Mouse (Mus musculus) kidney, embryonic 15.5 days (tissue): Measurements from ENCODE around the gene Ggt7. TPM values are rescaled to one million over a fixed set of nuclear protein-coding genes. Genes with fewer than 3 reads are reported as not detected.

Source experiments
- ATAC-seq: fragments of 200-750 bp; cut with Nextera tagmentation; replicated peaks from 2 replicates; pipeline ENCODE4 v1.8.0; 2017; ENCODE audit warnings: moderate TSS enrichment; ENCODE audit not compliant: low FRiP score
- H3K27ac ChIP-seq: fragments of 300-500 bp; sonication (generic); 2 replicates; pipeline ENCODE4 v1.5.1; 2015; ENCODE audit warnings: mild to moderate bottlenecking, inconsistent platforms
- H3K27me3 ChIP-seq: fragments of 300-500 bp; sonication (generic); 2 replicates; pipeline ENCODE4 v1.6.1; 2015; ENCODE audit warnings: inconsistent platforms
- H3K36me3 ChIP-seq: fragments of 300-500 bp; sonication (generic); 2 replicates; pipeline ENCODE4 v1.6.1; 2015; ENCODE audit warnings: inconsistent platforms
- H3K4me1 ChIP-seq: fragments of 300-500 bp; sonication (generic); 2 replicates; pipeline ENCODE4 v1.6.1; 2015; ENCODE audit warnings: inconsistent platforms
- H3K4me2 ChIP-seq: fragments of 300-500 bp; sonication (generic); 2 replicates; pipeline ENCODE4 v1.6.1; 2015; ENCODE audit warnings: moderate library complexity, mild to moderate bottlenecking, inconsistent platforms
- H3K4me3 ChIP-seq: fragments of 300-500 bp; sonication (generic); replicated peaks from 2 replicates; pipeline ENCODE4 v1.5.1; 2015; ENCODE audit warnings: mild to moderate bottlenecking, inconsistent platforms
- H3K9ac ChIP-seq: fragments of 300-500 bp; sonication (generic); 2 replicates; pipeline ENCODE4 v1.6.1; 2015; ENCODE audit warnings: mild to moderate bottlenecking, inconsistent platforms
- H3K9me3 ChIP-seq: fragments of 300-500 bp; sonication (generic); replicated peaks from 2 replicates; pipeline ENCODE4 v1.6.1; 2016; ENCODE audit warnings: inconsistent platforms
- WGBS: fragments of 180-500 bp; shearing (Covaris S2); methylation state at CpG from one replicate; pipeline ENCODE4 v1.1.7; 2015; ENCODE audit warnings: mixed read lengths; 5-methylcytosine and 5-hydroxymethylcytosine counted together
- polyA plus RNA-seq: library from polyadenylated mRNA; unstranded; fragments of >200 nt; fragmentation: Nextera tagmentation; extraction: Ambion mirVana; gene quantifications from 2 replicates; pipeline ENCODE4 v1.2.1, GENCODE M21; 2015

Ggt7 gene
- polyA plus RNA-seq, 1 experiment from 2014 or later = 4.5 TPM

- Histone ChIP-seq H3K4me3 (no peak overlapping the region), H3K9ac (no peak overlapping the region), H3K36me3 (no peaks in the 10 kb centered on the region), H3K27me3 (no peaks in the 10 kb centered on the region), H3K4me2 (no peak overlapping the region), H3K4me1 (no peaks in the 10 kb centered on the region), H3K27ac (no peak overlapping the region), H3K9me3 (no peaks in the 10 kb centered on the region)
- WGBS = 69% methylated on average over 5 of the region's 5 CpGs
- no peak for ATAC-seq
Measured at GRCm38 (mm10) chr2:155537761-155538462, 19.9 kb upstream of the Ggt7 start.

GRCm38 (mm10) chr2:155536292-155536691 is 18.3 kb upstream of the Ggt7 start:
- H3K36me3 ChIP-seq = no peaks in the 10 kb centered on the region
- H3K27me3 ChIP-seq = no peaks in the 10 kb centered on the region
- H3K4me1 ChIP-seq = no peaks in the 10 kb centered on the region
- H3K9me3 ChIP-seq = no peaks in the 10 kb centered on the region
- no peak for ATAC-seq
- no peak overlapping the region for H3K4me3 ChIP-seq
- no peak overlapping the region for H3K27ac ChIP-seq
- no peak overlapping the region for H3K4me2 ChIP-seq
- no peak overlapping the region for H3K9ac ChIP-seq

GRCm38 (mm10) chr2:155527367-155527766 is 9.3 kb upstream of the Ggt7 start:
- no peak for ATAC-seq
- Histone ChIP-seq H3K27ac (no peak overlapping the region), H3K9me3 (no peaks in the 10 kb centered on the region), H3K4me3 (no peak overlapping the region), H3K4me2 (no peak overlapping the region), H3K27me3 (no peaks in the 10 kb centered on the region), H3K9ac (no peak overlapping the region), H3K4me1 (no peaks in the 10 kb centered on the region), H3K36me3 (no peaks in the 10 kb centered on the region)
- WGBS = 79% methylated on average over 5 of the region's 5 CpGs

- Histone ChIP-seq H3K9ac (no peak overlapping the region), H3K4me3 (no peak overlapping the region), H3K27ac (no peak overlapping the region), H3K9me3 (no peaks in the 10 kb centered on the region), H3K36me3 (no peaks in the 10 kb centered on the region), H3K4me1 (no peaks in the 10 kb centered on the region), H3K27me3 (no peaks in the 10 kb centered on the region), H3K4me2 (no peak overlapping the region)
- ATAC-seq = no peak
- WGBS = 53% methylated on average over 1 of the region's 1 CpGs
Measured at GRCm38 (mm10) chr2:155524378-155524777, 6.3 kb upstream of the Ggt7 start.

- no peak overlapping the region for H3K9ac ChIP-seq
- no peak overlapping the region for H3K4me2 ChIP-seq
- WGBS = 63% methylated on average over 5 of the region's 5 CpGs
- no peaks in the 10 kb centered on the region for H3K36me3 ChIP-seq
- H3K27ac ChIP-seq = no peak overlapping the region
- no peak for ATAC-seq
- H3K9me3 ChIP-seq = no peaks in the 10 kb centered on the region
- H3K4me1 ChIP-seq = peaks cover 3% of the 10 kb centered on the region
- H3K27me3 ChIP-seq = no peaks in the 10 kb centered on the region
- H3K4me3 ChIP-seq = no peak overlapping the region
Measured at GRCm38 (mm10) chr2:155523706-155524105, 5.7 kb upstream of the Ggt7 start.

GRCm38 (mm10) chr2:155518531-155519270 is 664 bp upstream of the Ggt7 start:
- Histone ChIP-seq H3K36me3 (no peaks in the 10 kb centered on the region), H3K27ac (peak overlapping the region; percentile 79; the same call in 1 of the 2 replicates), H3K9ac (peak overlapping the region; percentile 61), H3K27me3 (peaks cover 16% of the 10 kb centered on the region), H3K9me3 (no peaks in the 10 kb centered on the region), H3K4me2 (peak overlapping the region; percentile 93), H3K4me1 (peaks cover 22% of the 10 kb centered on the region), H3K4me3 (peak overlapping the region; percentile 94)
- no peak for ATAC-seq
- WGBS = 23% methylated on average over 18 of the region's 18 CpGs

- 0% methylated on average over 1 of the region's 1 CpGs for WGBS
- H3K4me2 ChIP-seq = no peak overlapping the region
- peaks cover 22% of the 10 kb centered on the region for H3K4me1 ChIP-seq
- H3K4me3 ChIP-seq = no peak overlapping the region
- no peak overlapping the region for H3K27ac ChIP-seq
- H3K27me3 ChIP-seq = peaks cover 21% of the 10 kb centered on the region
- ATAC-seq = no peak
- no peak overlapping the region for H3K9ac ChIP-seq
- no peaks in the 10 kb centered on the region for H3K9me3 ChIP-seq
- no peaks in the 10 kb centered on the region for H3K36me3 ChIP-seq
Measured at GRCm38 (mm10) chr2:155515941-155516340, 2.1 kb downstream of the Ggt7 start.

- WGBS = 4% methylated on average over 22 of the region's 23 CpGs
- Histone ChIP-seq H3K4me3 (peak overlapping the region; percentile 48), H3K9me3 (no peaks in the 10 kb centered on the region), H3K4me1 (peaks cover 22% of the 10 kb centered on the region), H3K9ac (peak overlapping the region; percentile 56), H3K27ac (no peak overlapping the region), H3K27me3 (peaks cover 21% of the 10 kb centered on the region), H3K36me3 (no peaks in the 10 kb centered on the region), H3K4me2 (peak overlapping the region; percentile 85)
- no peak for ATAC-seq
Measured at GRCm38 (mm10) chr2:155514666-155515065, 3.4 kb downstream of the Ggt7 start.

- Histone ChIP-seq H3K4me1 (peaks cover 17% of the 10 kb centered on the region), H3K9ac (no peak overlapping the region; the same call in 1 of the 2 replicates), H3K4me2 (no peak overlapping the region), H3K36me3 (no peaks in the 10 kb centered on the region), H3K9me3 (no peaks in the 10 kb centered on the region), H3K27me3 (peaks cover 21% of the 10 kb centered on the region), H3K4me3 (no peak overlapping the region), H3K27ac (no peak overlapping the region)
- no peak for ATAC-seq
- 66% methylated on average over 5 of the region's 5 CpGs for WGBS
Measured at GRCm38 (mm10) chr2:155513543-155513942, 4.5 kb downstream of the Ggt7 start.

- no peak overlapping the region for H3K9ac ChIP-seq
- no peak for ATAC-seq
- peaks cover 21% of the 10 kb centered on the region for H3K27me3 ChIP-seq
- WGBS = 64% methylated on average over 4 of the region's 4 CpGs
- H3K36me3 ChIP-seq = no peaks in the 10 kb centered on the region
- H3K27ac ChIP-seq = no peak overlapping the region
- H3K9me3 ChIP-seq = no peaks in the 10 kb centered on the region
- no peak overlapping the region for H3K4me3 ChIP-seq
- no peak overlapping the region for H3K4me2 ChIP-seq
- H3K4me1 ChIP-seq = peaks cover 14% of the 10 kb centered on the region
Measured at GRCm38 (mm10) chr2:155512479-155512878, 5.6 kb downstream of the Ggt7 start.

- H3K9ac ChIP-seq = no peak overlapping the region
- no peaks in the 10 kb centered on the region for H3K9me3 ChIP-seq
- ATAC-seq = no peak
- no peak overlapping the region for H3K4me3 ChIP-seq
- H3K27ac ChIP-seq = no peak overlapping the region
- no peaks in the 10 kb centered on the region for H3K27me3 ChIP-seq
- H3K4me2 ChIP-seq = no peak overlapping the region
- no peaks in the 10 kb centered on the region for H3K36me3 ChIP-seq
- WGBS = 76% methylated on average over 10 of the region's 10 CpGs
- H3K4me1 ChIP-seq = no peaks in the 10 kb centered on the region
Measured at GRCm38 (mm10) chr2:155507721-155508470, 10.1 kb downstream of the Ggt7 start.

- H3K36me3 ChIP-seq = no peaks in the 10 kb centered on the region
- no peaks in the 10 kb centered on the region for H3K4me1 ChIP-seq
- no peak overlapping the region for H3K4me3 ChIP-seq
- ATAC-seq = no peak
- no peak overlapping the region for H3K4me2 ChIP-seq
- no peaks in the 10 kb centered on the region for H3K9me3 ChIP-seq
- no peaks in the 10 kb centered on the region for H3K27me3 ChIP-seq
- H3K27ac ChIP-seq = no peak overlapping the region
- whole genome bisulfite sequencing = 85% methylated on average over 9 of the region's 9 CpGs
- no peak overlapping the region for H3K9ac ChIP-seq
Measured at GRCm38 (mm10) chr2:155505811-155506210, 12.2 kb downstream of the Ggt7 start.
